In genomic region chr7:44586518-44586917, GRCm38 (mm10) we compare ENCODE assay signal across 9 mouse cellular contexts. TPM values are rescaled to one million over a fixed set of nuclear protein-coding genes. Genes with fewer than 3 reads are reported as not detected.
A peak's percentile ranks its signal among the peaks of the same experiment; 100 is the strongest.
DNase-seq lines count a peak whose midpoint lies in the region; ATAC-seq and TF ChIP-seq lines count a peak whose summit lies in the region.
"Had no signal": no experiment of that assay in that cellular context is flagged by ENCODE, and none has a peak within 500 bp of the region (broad histone marks: within the 10 kb centered on the region; RNA-seq: fewer than 3 reads in every experiment).

No protein-coding gene starts in this region.

- H3K27ac ChIP-seq in forebrain, postnatal 0 days (ENCODE audit: low read depth, low read length) = peak overlapping the region; percentile 68

- no peak for TF ChIP-seq CTCF in forebrain, postnatal 0 days (IDR thresholded peaks at IDR 0.05; ENCODE audit: low read depth)

- intact Hi-C loops in left cerebral cortex, postnatal 25 days (cut with DNase I) = no loop called here

- H3K4me2 ChIP-seq in forebrain, postnatal 0 days (ENCODE audit: low read depth) = peak overlapping the region; percentile 97

- H3K4me3 ChIP-seq in forebrain, postnatal 0 days (ENCODE audit: low read depth, low read length) = peak overlapping the region; percentile 50
- H3K4me3 ChIP-seq: myocyte had no signal

- H3K9me3 ChIP-seq in forebrain, postnatal 0 days (ENCODE audit: low read length) = no peaks in the 10 kb centered on the region

- DNase-seq in embryo, embryonic 11 days = peak; percentile 68
- no peak for DNase-seq in embryo, embryonic 9.5 days (ENCODE audit: extremely low spot score)
- DNase-seq in ES-CJ7 (ENCODE audit: low read depth, low spot score) (peak; percentile 63), MN1 (ENCODE audit: low spot score) (no peak)
- DNase-seq in forebrain, postnatal 0 days = peak; percentile 91
- DNase-seq in left cerebral cortex, postnatal 25 days (ENCODE audit: low spot score in 2 of 2) = peak; percentile 83 to 84
- peak; percentile 72 for DNase-seq in retina, embryonic 14.5 days (ENCODE audit: low spot score)
- DNase-seq in embryo, embryonic 10 days (ENCODE audit: low spot score) = no peak

- peak overlapping the region; percentile 57 for H3K9ac ChIP-seq in forebrain, postnatal 0 days

- no peaks in the 10 kb centered on the region for H3K36me3 ChIP-seq in forebrain, postnatal 0 days (ENCODE audit: insufficient read depth)

- peaks cover 16% of the 10 kb centered on the region; the same call in 1 of the 2 replicates for H3K4me1 ChIP-seq in forebrain, postnatal 0 days (ENCODE audit: insufficient read depth)

- 10% methylated on average over 19 of the region's 19 CpGs for WGBS in forebrain, postnatal 0 days

- ATAC-seq in forebrain, postnatal 0 days = peak; percentile 17; the same call in 1 of the 2 replicates

- no peaks in the 10 kb centered on the region for H3K27me3 ChIP-seq in forebrain, postnatal 0 days (ENCODE audit: insufficient read depth, low read length)

RNA-seq across cellular contexts. Expression of gene Kcnc3, which starts 3.9 kb away (rescaled TPM):
- 6.0 and 8.6 TPM in 2 replicates for total RNA-seq in forebrain, postnatal 0 days (2014; rRNA removed)
- polyA plus RNA-seq in forebrain, postnatal 0 days (2015; fragmentation: Nextera tagmentation; extraction: Ambion mirVana) = 4.2 and 5.2 TPM in 2 replicates
- 10 to 100 TPM; 85.1 to 94.3 TPM for total RNA-seq in left cerebral cortex, postnatal 25 days (2021)

RNA-seq across cellular contexts. Expression of gene Napsa, which starts 14.3 kb away (rescaled TPM):
- total RNA-seq in forebrain, postnatal 0 days (2014; rRNA removed) = 0.08 and 0.24 TPM in 2 replicates
- 0.35 and 0.71 TPM in 2 replicates for polyA plus RNA-seq in forebrain, postnatal 0 days (2015; fragmentation: Nextera tagmentation; extraction: Ambion mirVana)
- total RNA-seq in left cerebral cortex, postnatal 25 days (2021) = under 1 TPM in 1 of 2 experiments, not detected in 1; 0.21 TPM
- polyA plus RNA-seq: myocyte had no signal

RNA-seq across cellular contexts. Expression of gene Nr1h2, which starts 32.8 kb away (rescaled TPM):
- 44.1 and 45.9 TPM in 2 replicates for total RNA-seq in forebrain, postnatal 0 days (2014; rRNA removed)
- polyA plus RNA-seq in forebrain, postnatal 0 days (2015; fragmentation: Nextera tagmentation; extraction: Ambion mirVana) = 49.9 and 51.1 TPM in 2 replicates
- 10 to 100 TPM; 64.6 to 68.6 TPM for total RNA-seq in left cerebral cortex, postnatal 25 days (2021)

RNA-seq across cellular contexts. Expression of gene Pold1, which starts 37.9 kb away (rescaled TPM):
- 14.1 and 16.2 TPM in 2 replicates for total RNA-seq in forebrain, postnatal 0 days (2014; rRNA removed)
- polyA plus RNA-seq in forebrain, postnatal 0 days (2015; fragmentation: Nextera tagmentation; extraction: Ambion mirVana) = 14.2 and 14.3 TPM in 2 replicates
- 1 to 10 TPM; 5.7 to 6.0 TPM for total RNA-seq in left cerebral cortex, postnatal 25 days (2021)

RNA-seq across cellular contexts. Expression of gene Spib, which starts 54.6 kb away (rescaled TPM):
- total RNA-seq in forebrain, postnatal 0 days (2014; rRNA removed) = 0.05 TPM in 1 of 2 replicates, not detected in the other
- polyA plus RNA-seq in forebrain, postnatal 0 days (2015; fragmentation: Nextera tagmentation; extraction: Ambion mirVana) = not detected in 2 replicates
- total RNA-seq in left cerebral cortex, postnatal 25 days (2021) = under 1 TPM in 1 of 2 experiments, not detected in 1; 0.11 TPM

Comparison
In these comparisons a context has a peak if more than half of its experiments do, and no peak if none do; other contexts are left out.
1. DNase-seq: peak in embryo, embryonic 11 days (single experiment), ES-CJ7 (single experiment), forebrain, postnatal 0 days (single experiment), left cerebral cortex, postnatal 25 days (2 of 2) and retina, embryonic 14.5 days (single experiment); none in embryo, embryonic 9.5 days (single experiment), embryo, embryonic 10 days (single experiment) and MN1 (single experiment).